Mouse (Mus musculus) kidney, postnatal 25 days (tissue): Measurements from ENCODE around the gene 9130023H24Rik.

Experiments used
- DNase-seq, 2 experiments: peaks; one replicate each; pipeline ENCODE4 v3.0.0; 2021; ENCODE audit warnings: mixed read lengths in 2 of 2

9130023H24Rik gene

DNA sequence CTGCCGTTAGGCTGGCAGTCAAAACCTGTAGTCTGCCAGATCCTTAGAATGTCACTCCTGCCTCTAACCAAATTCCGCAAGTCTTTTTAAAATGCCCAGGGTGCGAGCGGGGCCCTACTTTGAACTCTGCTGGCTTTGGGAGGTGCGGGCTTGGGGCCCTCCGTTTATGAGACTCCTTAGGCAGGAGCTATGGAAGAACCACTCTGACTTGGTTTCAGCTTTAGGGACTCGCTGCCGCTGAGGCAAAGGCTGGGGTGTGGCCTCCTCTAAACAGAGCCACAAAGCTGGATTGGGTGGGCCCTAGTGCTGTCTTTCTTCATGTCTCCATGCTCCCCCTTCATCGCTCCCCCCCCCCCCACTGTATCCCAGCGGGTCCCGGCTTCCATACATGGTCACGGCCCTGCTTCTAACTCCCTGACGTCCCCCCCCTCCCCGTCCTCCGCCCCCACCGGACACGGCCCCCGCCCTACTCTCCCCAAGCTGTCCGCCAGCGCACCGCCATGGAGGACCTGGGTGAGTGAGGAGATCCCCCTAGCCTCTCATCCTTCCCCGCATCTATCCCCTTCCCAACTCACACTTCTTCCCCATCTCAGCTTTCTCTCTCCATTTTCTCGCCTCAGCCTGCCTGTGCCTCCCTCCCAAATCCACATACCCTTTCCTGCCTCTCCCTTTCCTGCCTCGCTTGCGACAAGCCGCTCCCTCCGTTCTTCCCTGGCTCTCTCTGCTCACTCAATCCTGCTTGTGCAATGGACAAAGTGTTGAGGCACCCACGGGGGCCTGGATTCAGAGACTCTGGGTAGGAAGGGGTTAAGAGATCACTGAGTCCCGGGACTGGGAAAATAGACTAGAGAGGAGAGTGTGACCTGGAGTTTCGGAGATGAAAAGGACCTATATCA is 8.9 kb upstream of the 9130023H24Rik start, which contains the start of gene Tgfb1i1:
Tgfb1i1 (plus strand) TSS at position 317 of the 896 bp plus-strand sequence.
- DNase-seq = peak; percentile 58 to 76

DNA sequence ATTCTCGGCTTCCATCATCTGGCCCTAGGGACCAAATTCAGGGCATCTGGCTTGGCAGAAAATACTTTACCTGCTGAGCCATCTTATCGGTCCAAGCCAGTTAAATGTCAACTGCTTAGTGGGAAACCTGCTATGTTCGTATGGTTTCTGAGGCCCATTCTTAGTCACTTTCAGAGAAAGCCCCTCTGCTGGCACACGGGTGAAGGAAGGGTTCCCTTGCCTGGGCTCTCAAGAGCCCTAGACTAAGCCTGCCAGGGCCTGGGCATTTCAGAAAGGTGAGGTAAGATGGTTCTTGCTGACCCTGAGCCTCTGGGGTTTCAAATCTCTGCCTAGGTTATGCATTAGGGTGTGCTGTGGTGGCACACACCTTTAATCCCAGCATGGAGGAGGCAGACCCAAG is 7.7 kb upstream of the 9130023H24Rik start:
- no peak for DNase-seq

DNA sequence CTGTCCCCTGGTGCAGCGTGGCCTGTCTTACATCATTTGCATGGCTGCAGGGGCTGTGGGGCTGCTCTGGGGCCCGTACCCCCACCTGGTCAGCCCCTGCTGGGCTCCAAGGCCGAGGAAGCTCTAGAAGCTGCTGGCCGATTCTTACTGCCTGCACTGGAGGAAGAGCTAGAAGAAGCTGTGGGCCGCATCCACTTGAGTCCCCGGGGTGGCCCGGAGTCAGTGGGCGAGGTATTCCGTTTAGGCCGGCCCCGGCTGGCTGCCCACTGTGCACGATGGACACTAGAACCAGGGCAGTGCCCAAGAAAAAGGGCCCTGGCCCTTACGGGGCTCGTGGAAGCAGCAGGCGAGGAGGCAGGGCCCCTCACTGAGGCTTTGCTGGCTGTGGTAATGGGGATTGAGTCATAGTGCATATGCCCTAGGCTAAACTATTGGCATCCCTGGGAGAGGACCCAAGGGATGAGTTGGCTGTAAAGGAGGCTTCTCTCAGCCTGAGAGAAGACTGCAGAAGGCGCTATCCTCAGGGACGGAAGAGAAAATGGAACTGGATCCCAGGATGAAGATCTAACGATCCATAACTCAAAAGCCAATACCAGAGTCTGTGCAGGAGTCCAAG is 6.7 kb upstream of the 9130023H24Rik start:
- DNase-seq = peak in 1 of 2 experiments; percentile 37

DNA sequence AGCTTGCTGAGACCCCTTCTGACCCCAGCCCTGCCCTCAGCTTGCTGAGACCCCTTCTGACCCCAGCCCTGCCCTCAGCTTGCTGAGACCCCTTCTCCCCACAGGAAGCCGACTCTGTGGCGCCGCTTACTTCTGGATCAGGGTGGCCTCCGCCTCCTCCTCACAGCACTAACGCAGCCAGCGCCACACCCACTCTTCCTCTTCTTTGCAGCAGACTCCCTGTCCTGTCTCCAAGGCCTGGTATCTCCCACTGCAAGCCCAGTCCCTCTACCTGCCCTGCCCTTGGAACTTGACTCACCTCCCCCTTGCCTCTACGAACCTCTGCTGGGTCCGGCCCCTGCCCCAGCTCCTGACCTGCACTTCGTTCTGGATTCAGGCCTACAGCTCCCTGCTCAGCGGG is 6.1 kb upstream of the 9130023H24Rik start:
- peak in 1 of 2 experiments; percentile 46 for DNase-seq

DNA sequence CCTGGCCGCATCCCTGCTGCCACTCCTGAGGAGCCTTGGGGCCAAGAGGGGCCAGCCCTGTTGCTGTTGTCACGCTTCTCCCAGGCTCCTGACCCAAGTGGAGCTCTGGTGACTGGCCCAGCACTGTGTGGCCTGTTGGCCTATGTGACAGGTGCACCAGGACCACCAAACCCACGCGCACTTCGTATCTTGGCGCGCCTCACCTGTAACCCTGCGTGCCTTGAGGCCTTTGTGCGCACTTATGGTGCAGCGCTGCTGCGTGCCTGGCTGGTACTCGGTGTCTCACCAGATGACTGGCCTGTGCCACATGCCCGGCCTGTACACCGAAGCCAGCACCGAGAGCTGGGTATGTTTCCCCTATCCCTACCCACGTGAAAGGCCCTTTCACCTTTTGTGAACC is 4.5 kb upstream of the 9130023H24Rik start:
- peak in 1 of 2 experiments; percentile 37 for DNase-seq

DNA sequence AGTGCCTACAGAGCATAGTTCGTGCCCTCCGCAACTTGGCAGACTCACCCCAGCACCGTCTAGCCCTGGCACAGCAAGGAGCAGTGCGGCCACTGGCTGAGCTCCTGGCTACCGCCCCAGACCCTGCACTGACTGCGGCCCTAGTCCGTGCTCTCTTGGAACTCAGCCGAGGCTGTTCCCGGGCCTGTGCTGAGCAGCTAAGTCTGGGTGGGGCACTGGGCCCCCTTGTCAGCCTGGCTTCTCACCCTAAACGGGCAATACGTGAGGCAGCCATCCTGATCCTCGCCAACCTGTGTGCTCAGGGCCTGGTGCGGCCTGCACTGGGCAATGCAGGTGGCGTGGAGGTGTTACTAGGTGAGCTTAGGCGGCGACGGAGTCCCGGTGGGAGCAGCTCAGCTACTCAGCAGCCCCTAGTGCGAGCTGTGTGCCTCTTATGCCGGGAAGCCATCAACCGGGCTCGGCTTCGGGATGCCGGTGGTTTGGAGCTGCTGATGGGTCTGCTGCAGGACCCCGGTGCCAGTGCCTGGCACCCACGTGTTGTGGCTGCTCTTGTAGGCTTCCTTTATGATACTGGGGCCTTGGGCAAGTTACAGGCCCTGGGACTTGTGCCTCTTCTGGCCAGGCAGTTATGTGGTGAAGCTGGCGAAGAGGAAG is 2.4 kb upstream of the 9130023H24Rik start:
- DNase-seq = peak in 1 of 2 experiments; percentile 39

DNA sequence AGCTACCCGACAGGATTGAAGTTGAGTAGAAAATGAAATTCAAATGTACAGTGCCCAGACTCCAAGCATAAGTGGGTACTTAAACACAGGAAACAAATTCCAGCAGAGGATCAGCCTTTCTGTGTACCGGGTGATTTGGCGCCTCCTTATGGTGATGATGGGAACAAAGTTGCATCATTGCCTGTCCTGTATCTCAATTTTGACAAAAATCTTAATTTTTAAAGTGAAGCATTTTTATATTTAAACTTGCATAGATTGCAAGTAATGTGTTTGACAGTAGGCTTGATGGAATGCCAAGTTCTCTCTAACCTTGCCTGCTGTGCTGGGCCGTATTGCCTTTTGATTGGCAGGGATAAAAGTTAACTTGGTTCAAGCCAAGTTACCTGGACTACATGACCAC is 1.2 kb upstream of the 9130023H24Rik start:
- DNase-seq = peak; percentile 52 to 53

DNA sequence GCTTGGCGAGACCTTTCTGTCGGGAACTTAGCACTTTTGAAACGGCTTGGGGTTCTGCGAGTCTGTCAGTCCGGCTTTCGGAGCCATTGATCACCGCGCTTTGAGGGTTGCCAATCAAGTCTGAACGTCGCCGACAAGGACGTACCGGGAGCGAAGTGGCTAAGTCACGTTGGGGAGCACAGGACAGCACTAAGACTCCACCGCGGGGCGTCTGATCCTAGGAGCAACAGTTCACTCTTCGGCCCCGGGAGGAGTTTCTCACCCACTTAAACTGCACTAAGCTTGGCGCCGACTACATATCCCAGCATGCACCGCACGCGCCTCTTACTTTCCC is 271 bp downstream of the 9130023H24Rik start:
- DNase-seq = no peak

DNA sequence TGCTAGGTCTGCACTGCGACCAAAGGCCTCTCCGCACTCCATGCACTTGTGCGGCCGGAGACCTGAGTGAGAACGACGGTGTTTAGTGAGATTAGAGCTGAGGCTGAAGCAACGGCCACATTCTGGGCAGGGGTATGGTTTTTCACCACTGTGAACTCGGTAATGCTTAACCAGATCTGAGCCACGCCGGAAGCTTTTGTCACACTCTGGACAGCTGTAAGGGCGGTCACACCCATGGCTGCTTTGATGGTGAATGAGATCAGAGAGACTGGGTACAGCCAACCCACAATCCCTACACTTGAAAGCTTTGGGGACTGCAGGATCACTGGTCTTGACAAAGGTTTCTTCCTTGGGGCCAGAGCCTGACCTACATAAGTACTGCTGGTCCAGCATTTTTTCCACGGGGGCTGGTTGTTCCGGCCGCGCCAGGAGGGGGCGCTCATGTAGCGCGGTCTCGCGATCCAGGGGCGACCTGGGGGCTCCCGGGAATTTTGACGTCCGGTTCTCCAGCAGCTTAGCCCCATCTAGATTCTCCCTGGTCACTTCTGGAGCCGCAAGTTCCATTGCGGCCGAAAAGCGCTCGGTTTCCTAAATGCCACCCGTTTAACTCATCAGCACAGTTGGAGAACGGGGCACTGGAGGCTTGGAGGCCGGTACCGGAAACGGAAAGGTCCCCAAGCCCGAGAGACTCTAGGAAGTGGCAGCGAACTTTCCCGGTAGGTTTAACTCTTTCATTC is 807 bp downstream of the 9130023H24Rik start, which contains the start of gene Armc5:
Armc5 (plus strand) TSS at position 487 of the 737 bp plus-strand sequence.
- DNase-seq = peak; percentile 88 to 90

DNA sequence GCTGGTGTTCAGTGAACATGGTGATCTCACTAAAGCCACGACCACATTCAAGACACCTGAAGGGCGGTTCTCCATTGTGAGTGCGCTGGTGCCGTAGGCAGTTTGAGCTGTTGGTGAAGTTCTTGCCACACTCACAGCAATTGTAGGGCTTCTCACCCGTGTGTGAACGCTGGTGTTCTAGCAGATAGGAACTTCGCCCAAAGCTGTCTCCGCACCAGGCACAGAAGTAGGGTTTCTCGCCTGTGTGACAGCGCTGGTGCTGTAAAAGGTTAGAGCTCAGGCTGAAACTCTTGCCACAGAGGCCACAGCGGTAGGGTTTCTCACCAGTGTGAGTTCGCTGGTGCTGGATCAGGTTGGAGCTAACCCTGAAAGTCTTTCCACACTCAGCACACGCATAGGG is 1.4 kb downstream of the 9130023H24Rik start:
- no peak for DNase-seq

DNA sequence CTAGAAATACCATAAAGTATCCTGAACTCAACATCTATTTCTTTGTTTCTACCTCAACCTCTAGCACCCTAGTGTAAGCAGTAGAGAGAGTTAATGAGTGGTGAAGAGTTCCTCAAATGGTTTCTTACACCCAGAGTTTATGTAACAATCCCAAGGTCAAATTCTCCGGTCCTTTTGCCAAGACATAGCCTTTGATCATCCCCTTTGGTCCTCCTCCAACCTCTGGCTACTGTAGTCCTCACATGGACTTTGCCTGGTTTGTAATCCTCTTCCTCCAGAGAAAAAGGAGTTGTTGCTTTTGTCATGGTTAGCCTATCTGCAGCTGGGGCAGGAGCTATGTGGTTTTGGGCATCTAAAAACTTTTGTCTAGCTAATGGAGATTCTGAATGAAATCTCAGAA is 2.4 kb downstream of the 9130023H24Rik start:
- DNase-seq = peak; percentile 60 to 63

DNA sequence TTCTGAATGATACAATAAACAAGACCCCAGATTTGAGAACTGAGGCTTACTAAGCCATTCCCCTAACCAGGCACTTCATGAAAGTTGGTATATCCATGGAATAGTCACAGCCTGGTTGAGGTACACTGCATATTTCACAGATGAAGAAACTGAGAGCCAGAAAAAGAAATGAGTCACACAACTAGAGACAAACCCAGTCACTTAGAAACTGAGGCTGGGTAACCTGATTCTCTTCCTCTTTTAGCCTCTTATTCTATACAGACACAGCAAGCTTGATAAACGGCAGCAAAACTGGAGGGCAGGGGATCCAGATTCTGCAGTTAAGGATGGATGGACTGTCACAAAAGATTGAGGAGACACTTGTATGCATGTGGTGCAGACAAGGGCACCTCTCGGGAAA is 3.0 kb downstream of the 9130023H24Rik start:
- DNase-seq = no peak

DNA sequence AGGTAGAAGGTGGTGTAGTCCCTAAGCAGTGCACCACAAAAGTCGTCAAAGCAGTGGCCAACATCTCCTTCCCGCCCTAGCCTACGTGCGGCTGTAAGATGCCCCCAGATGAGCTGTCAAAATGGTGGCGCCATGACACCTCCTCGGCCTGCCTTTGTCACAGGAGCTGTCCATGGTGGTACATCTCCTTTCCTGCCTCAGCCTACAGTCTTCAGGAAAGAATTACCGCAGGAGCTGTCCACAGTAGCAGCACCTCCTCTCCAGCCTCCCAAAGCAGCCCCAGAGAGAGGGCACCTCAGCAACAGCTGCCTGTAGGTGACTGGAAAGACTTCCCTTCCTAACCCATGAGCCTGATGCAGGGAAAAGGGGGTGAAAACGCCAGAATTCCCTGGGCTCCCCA is 6.1 kb downstream of the 9130023H24Rik start:
- DNase-seq = no peak

DNA sequence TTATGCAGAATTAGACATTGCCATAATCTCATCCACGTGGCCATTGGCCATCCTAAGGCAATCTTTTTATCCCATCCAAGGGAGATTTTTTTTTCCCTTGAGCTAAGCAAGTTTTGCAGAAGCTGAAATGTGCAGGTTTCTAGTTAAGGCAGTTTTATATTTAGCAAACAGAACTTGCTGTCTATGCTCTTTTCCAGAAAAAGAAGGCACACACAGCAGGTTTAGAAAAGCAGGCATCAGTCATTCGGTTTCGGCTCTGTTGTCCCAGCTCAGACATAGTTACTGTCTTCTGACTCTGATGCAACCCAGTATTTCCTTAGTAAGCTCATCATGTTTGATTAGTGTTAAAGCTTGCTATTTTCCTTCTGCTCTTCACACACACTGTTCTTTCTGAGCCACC is 16.9 kb downstream of the 9130023H24Rik start:
- no peak for DNase-seq

DNA sequence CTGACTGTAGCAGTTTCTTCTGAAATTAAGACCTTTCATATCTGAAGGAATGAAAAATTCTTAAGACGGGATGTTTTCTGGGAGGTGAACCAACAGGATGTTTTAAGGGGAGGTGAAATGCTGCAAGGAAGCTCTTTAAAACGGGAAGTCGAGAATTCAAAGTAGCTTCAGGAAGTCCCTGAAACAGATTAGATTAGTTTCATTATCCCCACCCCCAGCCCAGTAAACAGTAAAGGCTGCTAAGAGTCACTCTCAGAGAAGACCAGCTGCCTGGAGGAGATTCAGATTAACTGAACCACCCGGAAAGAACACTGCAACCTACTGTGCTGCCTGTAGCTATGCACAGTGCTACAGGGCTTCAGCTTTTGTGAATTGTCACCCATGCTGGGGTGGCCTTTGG is 17.9 kb downstream of the 9130023H24Rik start:
- no peak for DNase-seq

DNA sequence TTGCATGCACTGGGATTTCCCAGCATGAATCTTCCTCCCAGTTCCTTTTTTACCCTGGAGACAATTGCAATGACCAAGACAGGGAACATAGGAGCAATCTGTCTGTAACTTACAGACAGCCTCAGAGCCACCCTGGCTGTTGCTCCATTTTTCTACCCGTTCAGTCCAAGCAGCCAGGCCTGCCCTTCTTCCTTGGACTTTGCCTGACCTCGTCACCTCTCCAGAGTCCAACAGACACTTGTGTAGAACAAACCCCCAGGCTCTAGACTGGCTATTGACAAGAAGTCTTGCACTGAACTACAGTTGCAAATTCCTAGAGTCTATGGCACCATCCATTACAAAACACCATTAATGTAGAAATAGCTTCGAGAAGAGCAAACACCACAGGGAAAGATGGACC is 28.0 kb downstream of the 9130023H24Rik start:
- DNase-seq = peak; percentile 53 to 75

DNA sequence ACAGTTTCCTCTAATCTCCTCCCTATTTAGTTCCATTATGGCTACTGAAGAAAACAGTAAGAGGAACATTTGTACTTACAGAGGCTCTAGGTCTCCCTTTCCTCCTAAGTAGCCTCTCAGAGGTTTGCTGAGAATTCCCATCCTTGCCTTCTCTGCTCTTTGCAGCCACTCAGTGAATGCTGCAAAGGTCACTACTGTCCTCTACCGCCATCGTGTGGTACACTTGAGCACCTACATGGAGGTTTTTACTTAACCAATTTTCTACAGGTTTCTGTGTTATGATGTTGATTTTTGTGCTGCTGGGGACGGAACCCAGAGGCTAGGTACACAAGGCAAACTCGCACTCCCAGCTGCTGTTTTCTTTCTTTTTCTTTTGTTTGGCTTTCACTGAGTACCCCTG is 29.6 kb downstream of the 9130023H24Rik start:
- DNase-seq = peak; percentile 54 to 68

DNA sequence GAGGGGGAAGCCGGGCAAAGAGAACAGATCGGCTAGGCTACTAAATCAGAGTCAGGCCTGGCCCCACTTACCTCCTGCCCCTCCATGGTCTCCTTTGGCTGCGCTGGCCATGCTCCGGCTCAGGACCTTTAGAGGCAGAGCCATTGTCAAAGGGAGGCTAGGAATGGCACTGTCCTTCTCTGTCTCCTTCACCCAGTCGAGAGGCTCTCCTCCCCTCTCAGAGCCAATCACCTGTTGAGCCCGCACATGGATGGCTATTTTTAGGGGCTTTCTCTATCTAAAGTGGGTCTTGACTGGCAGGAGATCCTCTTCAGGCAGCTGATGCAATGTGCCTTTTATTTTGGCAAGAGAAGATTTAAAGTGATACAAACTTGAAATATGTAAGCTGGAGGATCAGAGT is 31.7 kb downstream of the 9130023H24Rik start, which contains the start of gene Cox6a2:
Cox6a2 (minus strand) TSS at position 236 of the 400 bp plus-strand sequence.
- no peak for DNase-seq

DNA sequence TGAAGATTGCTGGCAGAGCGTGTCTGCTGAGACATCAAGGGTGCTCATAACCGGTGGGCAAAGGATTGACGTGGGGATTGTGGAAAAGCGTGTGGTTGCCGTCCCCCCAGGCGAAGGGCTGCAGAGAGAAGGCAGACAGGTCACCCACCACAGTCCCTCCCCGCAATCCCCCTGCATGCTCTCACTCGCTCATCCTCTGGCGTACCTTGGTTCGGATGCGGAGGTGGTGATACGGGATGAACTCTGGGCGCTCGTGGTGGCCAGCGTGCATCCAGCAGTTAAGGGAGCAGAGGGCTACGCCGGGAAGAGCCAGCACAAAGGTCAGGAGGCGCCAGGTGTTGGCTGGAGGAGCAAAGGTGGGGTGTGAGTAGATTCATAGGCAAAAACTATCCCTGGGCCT is 32.1 kb downstream of the 9130023H24Rik start:
- no peak for DNase-seq

DNA sequence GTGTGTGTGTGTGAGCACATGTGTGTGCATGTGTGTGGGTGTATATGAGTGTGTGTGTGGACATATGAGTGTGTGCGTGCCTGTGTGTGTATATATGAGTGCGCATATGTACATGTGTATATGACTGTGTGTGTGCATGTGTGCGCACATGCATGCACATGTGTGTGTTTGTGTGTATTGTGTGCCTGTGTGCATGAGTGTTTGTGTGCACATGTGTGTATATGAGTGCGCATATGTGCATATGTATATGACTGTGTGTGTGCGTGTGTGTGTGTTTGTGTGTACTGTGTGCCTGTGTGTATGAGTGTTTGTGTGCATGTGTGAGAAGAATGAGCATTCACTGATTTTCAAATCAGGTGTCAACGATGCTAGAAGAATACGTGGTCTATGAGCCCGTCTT is 33.7 kb downstream of the 9130023H24Rik start:
- no peak for DNase-seq

DNA sequence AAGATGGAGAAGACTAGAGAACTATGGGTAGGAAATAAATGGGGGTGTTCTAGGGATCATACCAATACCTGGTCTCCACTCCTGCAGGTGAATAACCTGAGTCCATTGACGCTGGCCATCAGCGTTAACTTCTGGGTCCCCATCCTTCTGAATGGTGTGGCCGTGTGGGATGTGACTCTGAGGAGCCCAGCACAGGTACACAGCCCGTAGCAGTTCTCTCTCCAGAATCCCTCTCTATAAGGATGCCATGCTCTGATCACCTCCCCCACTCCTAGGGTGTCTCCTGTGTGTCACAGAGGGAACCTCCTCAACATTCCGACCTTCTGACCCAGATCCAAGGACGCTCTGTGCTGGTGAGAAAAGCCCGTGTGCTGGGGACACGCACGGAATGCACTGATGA is 34.8 kb downstream of the 9130023H24Rik start:
- DNase-seq = no peak

DNA sequence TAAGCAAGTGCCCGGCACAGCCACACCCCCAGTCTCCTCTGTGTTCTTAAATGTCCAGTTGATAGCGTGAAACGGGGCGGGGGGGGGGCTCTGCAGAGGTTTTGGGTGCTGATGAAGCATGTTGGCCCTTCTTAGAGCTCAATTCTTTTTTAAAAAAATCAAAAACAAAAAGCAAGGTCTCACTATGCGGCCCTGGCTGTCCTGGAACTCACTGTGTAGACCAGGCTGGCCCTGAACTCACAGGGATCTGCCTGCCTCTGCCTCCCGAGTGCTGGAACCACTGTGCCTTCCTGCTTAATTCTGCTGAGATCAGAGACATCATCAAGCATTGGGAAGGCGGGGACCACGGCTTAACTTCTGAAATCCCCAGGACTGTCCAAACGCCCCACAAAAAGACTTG is 36.2 kb downstream of the 9130023H24Rik start:
- DNase-seq = no peak
